Mouse (Mus musculus) liver, postnatal 0 days (tissue): Measurements from ENCODE around the gene Abcf1.

Experiments used
- CTCF ChIP-seq: sonication (generic); IDR thresholded peaks from 2 replicates; pipeline ENCODE4 v1.5.1; 2016; ENCODE audit warnings: antibody characterized with exemption, low read depth
- EP300 ChIP-seq: IDR thresholded peaks from 2 replicates; pipeline ENCODE4 v1.6.1; 2016; ENCODE audit warnings: antibody characterized with exemption, low read depth, mild to moderate bottlenecking

GRCm38 (mm10) chr17:35927471-35927870 lies 42.1 kb downstream of the Abcf1 start:
- TF ChIP-seq EP300 (peak; percentile 95), CTCF (no peak)
